Mouse (Mus musculus): ENCODE data around the gene Itm2c.

GRCm38 (mm10) chr1:85906892-85907291, 12.8 kb downstream of the Itm2c start:
- no peak for TF ChIP-seq CTCF (IDR thresholded peaks at IDR 0.05; ENCODE audit: extremely low read depth, insufficient read depth, low read length)
- TF ChIP-seq POLR2A (IDR thresholded peaks at IDR 0.05; ENCODE audit: extremely low read depth, insufficient read depth, low read length) = no peak
